In the genomic region with DNA sequence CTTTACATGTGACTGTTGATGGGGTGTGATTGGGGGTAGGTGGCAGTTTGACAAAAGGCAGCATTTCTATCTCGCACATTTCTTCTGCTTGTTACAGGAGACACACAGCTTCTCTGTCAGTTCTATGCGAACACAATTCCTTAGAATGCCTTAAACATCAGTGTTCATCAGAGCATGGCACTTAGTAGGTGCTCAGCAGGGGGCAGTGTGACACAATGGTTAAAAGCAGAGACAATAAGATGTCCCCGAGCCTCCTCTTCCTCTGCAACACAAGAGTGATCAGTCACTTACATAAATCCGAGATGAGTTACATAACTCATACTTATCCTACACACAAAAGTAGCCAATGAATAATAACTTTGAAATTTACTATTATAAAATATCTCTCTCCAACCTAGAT, we compare ENCODE assay signal across 9 mouse cellular contexts.
DNase-seq lines count a peak whose midpoint lies in the region; ATAC-seq lines count a peak whose summit lies in the region.
"Had no signal": no experiment of that assay in that cellular context is flagged by ENCODE, and none has a peak within 500 bp of the region (broad histone marks: within the 10 kb centered on the region; RNA-seq: fewer than 3 reads in every experiment).

No protein-coding gene starts in this region.

- peak; percentile 36 for DNase-seq in hindbrain, embryonic 14.5 days (ENCODE audit: low spot score)
- DNase-seq in urinary bladder, postnatal 25 days (ENCODE audit: low spot score) = peak; percentile 12
- no peak for DNase-seq in urinary bladder, adult 2 months (ENCODE audit: low spot score)
- DNase-seq in gastrocnemius, postnatal 4 days (ENCODE audit: low spot score in 2 of 2) = peak; percentile 21 to 29
- DNase-seq in lung, postnatal 36 days = peak; percentile 67

- 56% methylated on average over 4 of the region's 4 CpGs for WGBS in hindbrain, embryonic 14.5 days
- 50% methylated on average over 4 of the region's 4 CpGs for WGBS in hindbrain, embryonic 16.5 days

- H3K9me3 ChIP-seq in hindbrain, embryonic 14.5 days (ENCODE audit: control insufficient read depth, low read length) = no peaks in the 10 kb centered on the region
- no peaks in the 10 kb centered on the region for H3K9me3 ChIP-seq in hindbrain, embryonic 16.5 days (ENCODE audit: control insufficient read depth, low read length)
- H3K9me3 ChIP-seq: limb, embryonic 12.5 days had no signal

- no peak for ATAC-seq in hindbrain, embryonic 14.5 days (ENCODE audit: low FRiP score)
- no peak for ATAC-seq in hindbrain, embryonic 16.5 days
- ATAC-seq in activated CD4-positive, CD25-positive, alpha-beta regulatory T cell, adult 4 months = no peak
- ATAC-seq in erythroid progenitor cell, adult 5-6 weeks (replicated peaks; ENCODE audit: low FRiP score, poor library complexity, severe bottlenecking) = no peak

- no peaks in the 10 kb centered on the region for H3K4me1 ChIP-seq in hindbrain, embryonic 14.5 days (replicated peaks; ENCODE audit: control insufficient read depth, insufficient read depth, low read length)
- H3K4me1 ChIP-seq in hindbrain, embryonic 16.5 days (ENCODE audit: control insufficient read depth, insufficient read depth, low read depth, low read length) = no peaks in the 10 kb centered on the region
- H3K4me1 ChIP-seq: limb, embryonic 12.5 days had no signal

- H3K4me2 ChIP-seq in hindbrain, embryonic 14.5 days (replicated peaks) = no peak overlapping the region
- H3K4me2 ChIP-seq in hindbrain, embryonic 16.5 days (ENCODE audit: low read length) = no peak overlapping the region
- H3K4me2 ChIP-seq: limb, embryonic 12.5 days had no signal

- no peak overlapping the region for H3K4me3 ChIP-seq in hindbrain, embryonic 14.5 days (replicated peaks; ENCODE audit: low read length)
- no peak overlapping the region for H3K4me3 ChIP-seq in hindbrain, embryonic 16.5 days (ENCODE audit: low read length)
- H3K4me3 ChIP-seq: limb, embryonic 12.5 days had no signal

- H3K27me3 ChIP-seq in hindbrain, embryonic 14.5 days (ENCODE audit: control insufficient read depth, insufficient read depth, low read length) = no peaks in the 10 kb centered on the region
- H3K27me3 ChIP-seq in hindbrain, embryonic 16.5 days (replicated peaks; ENCODE audit: control insufficient read depth, insufficient read depth, low read length) = no peaks in the 10 kb centered on the region
- H3K27me3 ChIP-seq: limb, embryonic 12.5 days had no signal

- H3K36me3 ChIP-seq in hindbrain, embryonic 14.5 days (replicated peaks; ENCODE audit: control insufficient read depth, insufficient read depth) = no peaks in the 10 kb centered on the region
- H3K36me3 ChIP-seq in hindbrain, embryonic 16.5 days (ENCODE audit: control insufficient read depth, insufficient read depth, low read length) = no peaks in the 10 kb centered on the region
- H3K36me3 ChIP-seq: limb, embryonic 12.5 days had no signal

- no peak overlapping the region for H3K9ac ChIP-seq in hindbrain, embryonic 14.5 days
- no peak overlapping the region for H3K9ac ChIP-seq in hindbrain, embryonic 16.5 days (ENCODE audit: low read depth, low read length)
- H3K9ac ChIP-seq: limb, embryonic 12.5 days had no signal

- no peak overlapping the region for H3K27ac ChIP-seq in hindbrain, embryonic 14.5 days
- H3K27ac ChIP-seq in hindbrain, embryonic 16.5 days (ENCODE audit: low read depth, low read length) = no peak overlapping the region
- H3K27ac ChIP-seq: limb, embryonic 12.5 days had no signal
